Mouse (Mus musculus) olfactory bulb, adult 2 months (tissue): ENCODE measurements around the gene Accsl. TPM values are rescaled to one million over a fixed set of nuclear protein-coding genes. Genes with fewer than 3 reads are reported as not detected.

ENCODE experiments used
- H3K27ac ChIP-seq: fragments of 200-500 bp; 2 replicates; pipeline ENCODE4 v1.5.1; 2012; ENCODE audit warnings: low read depth, low read length; ENCODE audit not compliant: insufficient read depth
- H3K4me1 ChIP-seq: fragments of 200-500 bp; 2 replicates; pipeline ENCODE4 v1.6.1; 2012; ENCODE audit warnings: low read length; ENCODE audit not compliant: control insufficient read depth, insufficient read depth
- H3K4me3 ChIP-seq: fragments of 200-500 bp; 2 replicates; pipeline ENCODE4 v1.5.1; 2012; ENCODE audit warnings: mild to moderate bottlenecking, low read depth, low read length, moderate library complexity; ENCODE audit not compliant: insufficient read depth
- CTCF ChIP-seq: fragments of 200-500 bp; IDR thresholded peaks from 2 replicates; pipeline ENCODE4 v1.5.1; 2012; ENCODE audit warnings: low read depth, mild to moderate bottlenecking, low read length, moderate library complexity; ENCODE audit not compliant: insufficient read depth
- POLR2A ChIP-seq: fragments of 200-500 bp; IDR thresholded peaks from 2 replicates; pipeline ENCODE4 v1.6.1; 2012; ENCODE audit warnings: mild to moderate bottlenecking, low read depth, low read length, moderate library complexity; ENCODE audit not compliant: insufficient read depth
- WGBS: fragments of 180-500 bp; shearing (Covaris S2); methylation state at CpG from one replicate; pipeline ENCODE4 v1.1.7; 2018; 5-methylcytosine and 5-hydroxymethylcytosine counted together
- polyA plus RNA-seq: library from polyadenylated mRNA; stranded (reverse); fragments of >200 nt; gene quantifications from 2 replicates; pipeline ENCODE4 v1.2.4, GENCODE M21; 2012; ENCODE audit warnings: low replicate concordance; ENCODE audit not compliant: missing spikeins, insufficient read depth, insufficient read length

Gene Accsl
- polyA plus RNA-seq, 1 experiment: not detected

DNA sequence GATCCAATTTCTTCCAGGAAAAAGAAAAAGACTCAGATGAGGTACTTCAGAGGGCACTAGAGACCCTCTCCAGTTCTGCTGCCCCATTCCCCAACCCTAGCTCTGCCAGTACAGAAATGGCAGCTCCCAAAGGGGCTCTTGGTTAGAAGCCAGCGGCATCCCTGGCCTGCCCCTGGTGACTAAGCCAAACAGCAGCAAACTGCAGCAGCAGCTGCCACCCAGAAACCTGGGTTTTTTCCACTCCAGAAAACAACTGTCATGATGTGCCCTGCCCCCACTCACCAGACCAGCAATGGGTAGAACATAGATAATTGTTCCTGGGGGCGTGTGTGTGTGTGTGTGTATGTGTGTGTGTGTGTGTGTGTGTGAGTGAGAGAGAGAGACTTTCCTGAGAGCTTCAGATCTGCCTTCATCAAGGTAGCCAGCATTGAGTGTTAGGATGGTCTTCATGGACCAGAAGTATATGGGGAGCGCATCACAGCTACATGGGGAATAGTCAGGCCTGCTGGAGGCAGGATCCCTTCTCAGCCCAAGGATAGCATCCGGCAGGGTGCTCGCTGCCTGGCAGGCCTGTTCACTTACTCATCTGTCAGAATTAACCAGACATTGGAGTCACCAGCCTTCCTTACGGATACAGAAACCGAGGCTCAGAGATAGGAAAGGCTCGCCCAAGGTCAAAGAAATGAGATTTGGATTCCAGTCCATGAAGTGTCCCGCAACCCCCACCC, 12.8 kb upstream of the Accsl start:
- TF ChIP-seq CTCF (no peak), POLR2A (no peak)
- 61% methylated on average over 9 of the region's 9 CpGs for WGBS

DNA sequence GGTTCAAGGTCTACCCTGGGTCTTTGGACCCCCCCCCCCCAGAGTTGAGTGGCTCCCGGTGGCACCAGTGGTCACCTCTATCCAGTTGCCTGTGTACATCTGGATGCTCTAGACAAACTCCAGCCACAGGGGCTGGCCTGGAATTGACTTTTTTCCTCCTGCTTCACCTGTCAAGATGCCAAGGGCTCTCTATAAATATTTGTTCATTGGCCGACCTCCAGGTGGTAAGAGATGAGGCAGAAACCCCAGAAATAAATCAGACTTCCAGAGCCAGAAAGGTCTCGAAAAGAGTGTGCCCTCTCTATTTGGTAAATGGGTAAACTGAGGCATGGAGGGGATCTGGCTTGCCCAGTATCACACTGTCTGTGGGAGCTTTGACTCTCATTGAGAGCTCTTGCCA, 12.0 kb upstream of the Accsl start:
- WGBS: 84% methylated on average over 3 of the region's 3 CpGs
- no peak overlapping the region for H3K4me3 ChIP-seq
- TF ChIP-seq POLR2A (no peak), CTCF (no peak)
- H3K27ac ChIP-seq: peak overlapping the region; percentile 10
- peaks cover 19% of the 10 kb centered on the region for H3K4me1 ChIP-seq

More for the DNA sequence above, 12.8 kb upstream of the Accsl start:
- Histone ChIP-seq H3K4me1 (peaks cover 19% of the 10 kb centered on the region), H3K27ac (peak overlapping the region; percentile 62), H3K4me3 (no peak overlapping the region)

DNA sequence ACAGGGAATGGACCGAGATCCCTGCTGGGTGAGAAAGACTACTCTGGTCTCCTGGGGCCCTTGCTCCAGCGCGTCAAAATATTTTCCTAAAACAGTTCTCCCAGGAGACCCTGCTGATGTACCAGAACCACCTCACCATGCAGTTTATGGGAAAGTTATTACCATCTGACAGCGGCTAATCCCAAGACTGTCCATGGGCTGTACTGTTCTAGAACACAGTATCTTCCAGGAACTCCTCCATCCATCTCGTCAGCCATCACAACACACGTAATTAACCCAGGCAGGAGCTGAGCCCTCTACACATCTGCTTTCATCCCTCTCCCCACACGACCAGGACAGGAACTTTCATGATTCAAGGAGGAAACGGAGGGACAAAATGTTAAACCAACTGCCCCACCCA, 11.5 kb upstream of the Accsl start:
- 85% methylated on average over 8 of the region's 8 CpGs for WGBS
- Histone ChIP-seq H3K27ac (no peak overlapping the region), H3K4me3 (no peak overlapping the region), H3K4me1 (peaks cover 19% of the 10 kb centered on the region)
- no peak for TF ChIP-seq CTCF
- TF ChIP-seq POLR2A: no peak

DNA sequence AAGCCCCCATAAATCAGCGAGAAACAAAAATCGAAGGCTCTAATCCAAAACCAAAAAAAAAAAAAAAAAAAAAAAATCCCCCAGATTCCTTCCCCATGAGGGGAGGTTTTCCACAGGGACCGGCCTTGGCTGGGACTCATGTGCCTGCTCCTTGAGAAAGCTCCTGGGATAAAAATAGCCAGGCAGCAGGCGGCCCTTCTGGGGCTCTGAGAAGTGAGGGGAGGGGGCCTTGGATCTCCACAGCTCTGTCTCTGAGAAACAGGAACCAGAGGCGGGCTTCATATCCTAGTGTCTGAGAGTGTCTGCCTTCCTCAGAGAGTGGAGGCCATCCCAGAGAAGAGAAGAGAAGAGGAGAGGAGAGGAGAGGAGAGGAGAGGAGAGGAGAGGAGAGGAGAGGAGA, 8.0 kb upstream of the Accsl start:
- no peak overlapping the region for H3K4me3 ChIP-seq
- 52% methylated on average over 5 of the region's 5 CpGs for WGBS
- TF ChIP-seq CTCF: no peak
- no peak for TF ChIP-seq POLR2A
- no peak overlapping the region for H3K27ac ChIP-seq
- H3K4me1 ChIP-seq: peaks cover 19% of the 10 kb centered on the region

DNA sequence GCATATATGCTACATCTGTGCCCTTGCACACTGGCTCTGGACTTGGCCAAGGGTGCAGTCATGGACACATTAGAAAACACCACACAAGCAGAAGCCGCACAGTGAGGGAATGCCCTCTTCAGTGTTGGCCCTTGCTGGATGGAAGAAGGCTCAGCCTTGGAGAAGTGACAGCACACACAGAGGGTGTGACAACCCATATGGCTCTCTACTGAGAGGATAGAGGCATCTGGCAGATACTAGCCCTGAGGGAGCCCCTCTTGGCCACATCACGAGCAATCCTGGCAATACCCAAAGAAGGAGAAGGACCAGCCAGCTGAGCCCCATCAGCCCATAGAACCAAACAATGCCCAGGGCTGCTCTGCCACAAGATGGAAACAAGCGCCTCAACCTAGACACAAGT, 5.6 kb upstream of the Accsl start:
- Histone ChIP-seq H3K4me1 (peaks cover 15% of the 10 kb centered on the region), H3K4me3 (no peak overlapping the region), H3K27ac (no peak overlapping the region)
- WGBS: 93% methylated on average over 3 of the region's 3 CpGs
- TF ChIP-seq POLR2A (no peak), CTCF (no peak)

DNA sequence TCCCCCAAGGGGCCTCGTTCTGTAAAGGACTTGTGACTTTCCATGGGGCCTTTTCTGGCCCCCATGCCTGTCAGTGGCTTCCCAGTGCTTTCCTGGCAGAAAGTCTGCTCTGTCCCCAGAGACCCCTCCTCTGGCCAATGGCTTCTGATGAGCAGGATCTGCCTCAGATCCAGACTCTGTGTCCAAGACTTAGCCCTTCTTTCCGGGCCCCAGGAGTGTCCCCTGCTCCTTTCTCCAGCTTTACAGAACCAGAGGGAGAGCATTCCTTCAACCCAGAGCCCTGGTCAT, 5.2 kb upstream of the Accsl start:
- H3K4me1 ChIP-seq: peaks cover 15% of the 10 kb centered on the region
- H3K27ac ChIP-seq: no peak overlapping the region
- 53% methylated on average over 2 of the region's 2 CpGs for WGBS
- TF ChIP-seq POLR2A (no peak), CTCF (no peak)
- H3K4me3 ChIP-seq: no peak overlapping the region

DNA sequence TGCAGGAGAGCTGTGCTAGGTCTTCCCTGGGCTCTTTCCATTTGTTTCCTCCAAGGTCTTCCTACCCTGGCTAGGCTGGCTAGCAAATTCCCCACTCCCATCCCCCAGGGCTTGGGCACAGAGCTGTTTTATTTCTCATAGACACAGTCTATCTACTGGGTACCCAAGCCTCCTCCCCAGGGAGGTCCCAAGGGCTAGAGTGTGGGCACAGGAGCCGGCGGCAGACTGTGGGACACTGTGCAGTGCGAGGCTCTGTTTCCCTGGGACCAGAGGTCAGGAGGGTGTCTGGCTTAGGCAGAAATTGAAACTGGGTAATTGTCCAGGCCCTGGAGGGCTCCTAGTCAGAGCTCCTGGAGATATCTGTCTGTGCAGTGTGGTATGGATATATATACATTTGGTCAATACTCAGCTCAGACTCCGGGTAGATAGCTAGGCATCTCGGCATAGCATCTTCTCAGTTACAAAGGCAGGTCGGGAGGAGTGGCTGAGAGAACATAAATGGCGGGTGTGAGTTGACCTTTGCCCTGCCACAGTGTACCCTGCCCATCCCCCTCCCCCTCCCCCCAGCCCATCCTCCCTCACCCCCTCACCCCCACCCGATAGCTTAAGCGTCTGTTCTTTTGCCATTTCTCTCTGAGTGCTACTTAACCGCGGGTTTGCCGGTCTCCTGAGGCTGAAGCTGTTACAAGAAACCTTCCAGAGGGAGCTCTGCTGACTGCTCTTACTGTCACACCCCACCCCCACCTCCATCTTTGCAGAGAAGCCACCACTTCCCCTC, 4.7 kb upstream of the Accsl start:
- Histone ChIP-seq H3K4me1 (peaks cover 15% of the 10 kb centered on the region), H3K4me3 (no peak overlapping the region), H3K27ac (no peak overlapping the region)
- TF ChIP-seq POLR2A: no peak
- no peak for TF ChIP-seq CTCF
- WGBS: 41% methylated on average over 12 of the region's 12 CpGs

DNA sequence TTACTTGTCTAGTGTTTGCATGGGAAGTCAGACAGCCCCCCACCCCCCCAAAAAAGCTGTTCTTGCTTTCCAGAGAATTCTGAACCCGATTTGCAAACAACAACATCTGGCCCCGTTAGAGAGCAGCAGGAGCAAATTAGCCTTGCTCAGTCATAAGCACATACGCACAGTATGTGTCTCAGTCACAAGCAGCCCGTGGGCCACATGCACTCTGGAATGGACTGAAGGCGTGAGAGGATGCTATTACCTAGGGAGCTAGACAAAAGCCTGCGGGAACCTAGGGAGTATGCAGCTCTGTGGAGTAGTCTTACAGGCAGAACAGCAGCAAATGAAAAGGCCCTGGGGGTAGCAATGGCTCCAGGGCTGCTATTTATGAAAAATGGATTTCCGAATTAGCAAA, 3.3 kb upstream of the Accsl start:
- no peak for TF ChIP-seq CTCF
- no peak for TF ChIP-seq POLR2A
- H3K4me1 ChIP-seq: peaks cover 15% of the 10 kb centered on the region
- H3K27ac ChIP-seq: no peak overlapping the region
- no peak overlapping the region for H3K4me3 ChIP-seq
- WGBS: 45% methylated on average over 7 of the region's 7 CpGs

DNA sequence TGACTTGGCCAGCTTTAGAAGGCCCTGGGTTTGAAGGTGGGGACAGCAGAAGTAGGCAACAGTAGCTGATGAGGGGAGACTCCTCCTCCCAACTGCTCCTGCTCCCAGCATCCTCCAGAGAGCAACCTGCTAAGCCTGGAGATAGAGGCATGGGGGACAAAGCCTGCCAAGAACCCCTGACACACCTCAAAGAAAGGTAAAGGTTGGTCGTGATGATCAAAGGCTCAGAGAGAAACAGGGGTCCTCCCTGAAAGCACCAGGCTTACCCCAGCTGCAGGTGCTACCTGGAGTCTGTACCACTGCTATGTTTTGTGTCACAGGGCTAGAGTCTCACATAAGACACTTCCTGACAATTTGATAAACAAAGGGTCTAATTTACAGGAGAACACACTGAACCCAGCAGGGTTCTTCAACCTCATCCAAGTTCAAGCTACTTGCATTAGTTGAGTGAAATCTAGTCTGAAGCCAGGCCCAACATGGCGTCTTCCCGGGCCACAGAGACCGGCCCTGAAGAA, 2.5 kb upstream of the Accsl start:
- Histone ChIP-seq H3K4me1 (peaks cover 12% of the 10 kb centered on the region), H3K4me3 (no peak overlapping the region), H3K27ac (no peak overlapping the region)
- 96% methylated on average over 4 of the region's 4 CpGs for WGBS
- TF ChIP-seq POLR2A (no peak), CTCF (no peak)

DNA sequence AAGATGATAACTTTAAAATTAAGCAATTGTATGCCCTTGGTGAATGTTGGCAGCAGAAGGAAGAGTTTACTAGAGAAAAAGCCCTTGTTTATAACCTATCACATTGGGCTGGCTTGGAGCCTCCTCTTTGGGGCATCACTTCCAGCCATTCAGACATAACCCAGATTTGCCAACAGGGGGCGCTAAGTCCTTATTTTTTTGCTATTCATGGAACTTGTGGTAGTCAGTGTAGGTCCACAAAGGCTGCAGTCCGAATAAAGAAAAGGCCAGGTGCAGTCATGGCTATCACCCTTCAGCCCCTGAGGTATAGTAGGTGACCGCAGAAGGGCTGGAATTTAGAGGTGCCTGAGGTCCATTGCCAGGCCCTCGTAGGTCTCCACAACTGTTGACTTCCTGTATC, 1.9 kb upstream of the Accsl start:
- peaks cover 12% of the 10 kb centered on the region for H3K4me1 ChIP-seq
- no peak overlapping the region for H3K4me3 ChIP-seq
- WGBS: 39% methylated on average over 4 of the region's 4 CpGs
- TF ChIP-seq CTCF (no peak), POLR2A (no peak)
- H3K27ac ChIP-seq: no peak overlapping the region
